Mouse (Mus musculus) kidney, adult 2 months (tissue): ENCODE measurements around the gene Def6. TPM values are rescaled to one million over a fixed set of nuclear protein-coding genes. Genes with fewer than 3 reads are reported as not detected.

Experiments used
- DNase-seq: peaks from one replicate; pipeline ENCODE4 v3.0.0; 2021
- H3K27ac ChIP-seq: fragments of 200-500 bp; 2 replicates; pipeline ENCODE4 v1.5.1; 2012; ENCODE audit warnings: low read depth, low read length, control low read depth, inconsistent platforms; ENCODE audit not compliant: insufficient read depth
- H3K27me3 ChIP-seq: fragments of 200-500 bp; replicated peaks from 2 replicates; pipeline ENCODE4 v1.6.1; 2012; ENCODE audit warnings: mild to moderate bottlenecking, moderate library complexity, low read length, inconsistent platforms; ENCODE audit not compliant: control insufficient read depth, insufficient read depth
- H3K36me3 ChIP-seq: fragments of 200-500 bp; 2 replicates; pipeline ENCODE4 v1.6.1; 2012; ENCODE audit warnings: mild to moderate bottlenecking, moderate library complexity, low read length, inconsistent platforms; ENCODE audit not compliant: control insufficient read depth, insufficient read depth
- H3K4me1 ChIP-seq: fragments of 200-500 bp; 2 replicates; pipeline ENCODE4 v1.6.1; 2011; ENCODE audit warnings: low read length; ENCODE audit not compliant: control insufficient read depth, insufficient read depth
- H3K4me3 ChIP-seq: fragments of 200-500 bp; 2 replicates; pipeline ENCODE4 v1.5.1; 2011; ENCODE audit warnings: mild to moderate bottlenecking, low read depth, low read length, control low read depth; ENCODE audit not compliant: insufficient read depth
- CTCF ChIP-seq: fragments of 200-500 bp; conservative IDR thresholded peaks from 2 replicates; pipeline ENCODE4 v1.5.1; 2011; ENCODE audit warnings: low read depth, mild to moderate bottlenecking, control low read depth, low read length, moderate library complexity, mixed read lengths; ENCODE audit not compliant: insufficient read depth, insufficient read length
- POLR2A ChIP-seq: fragments of 200-500 bp; IDR thresholded peaks from one replicate; pipeline ENCODE4 v1.6.1; 2011; ENCODE audit warnings: low read depth, low read length, control low read depth
- WGBS: fragments of 180-500 bp; shearing (Covaris S2); methylation state at CpG from one replicate; pipeline ENCODE4 v1.1.7; 2018; 5-methylcytosine and 5-hydroxymethylcytosine counted together
- polyA plus RNA-seq: library from polyadenylated mRNA; depleted of rRNA; stranded (reverse); fragments of >200 nt; gene quantifications from 2 replicates; pipeline ENCODE4 v1.2.3, GENCODE M21; 2012

The Def6 gene
- polyA plus RNA-seq, 1 experiment, result 7.5 TPM

GRCm38 (mm10) chr17:28252281-28252648 is 44.7 kb downstream of the Def6 start:
- Histone ChIP-seq H3K4me3 (no peak overlapping the region), H3K36me3 (no peaks in the 10 kb centered on the region), H3K4me1 (peaks cover 11% of the 10 kb centered on the region; the same call in 1 of the 2 replicates), H3K27me3 (no peaks in the 10 kb centered on the region), H3K27ac (no peak overlapping the region)
- WGBS, result 57% methylated on average over 5 of the region's 5 CpGs
- TF ChIP-seq POLR2A, result no peak
- TF ChIP-seq CTCF, result no peak
- DNase-seq, result no peak

DNA sequence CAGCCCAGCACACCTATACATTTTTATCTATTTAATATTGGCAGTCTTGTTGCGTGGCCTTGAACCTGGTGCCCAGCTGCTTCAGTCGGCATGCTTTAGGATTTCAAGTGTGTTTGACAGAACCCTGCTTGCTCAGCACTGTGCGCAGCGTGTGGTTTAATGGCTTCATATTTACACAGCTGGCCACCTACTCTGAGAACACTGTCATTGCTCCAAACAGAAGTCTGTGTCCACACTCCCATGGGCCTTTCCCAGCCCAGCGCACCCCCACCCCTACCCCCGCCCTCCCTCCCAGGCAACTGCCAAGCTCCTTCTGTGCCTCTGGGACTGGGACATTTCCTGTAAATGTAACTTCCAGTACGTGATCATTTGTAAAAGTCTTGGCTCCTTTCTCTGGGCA is 45.6 kb downstream of the Def6 start:
- TF ChIP-seq CTCF, result no peak
- no peak for TF ChIP-seq POLR2A
- Histone ChIP-seq H3K4me1 (0 out of 2 replicates have a peak, but pooled peaks cover 6% of the 10 kb centered on the region), H3K4me3 (no peak overlapping the region), H3K27ac (no peak overlapping the region), H3K27me3 (no peaks in the 10 kb centered on the region), H3K36me3 (no peaks in the 10 kb centered on the region)
- WGBS, result 69% methylated on average over 7 of the region's 7 CpGs
- DNase-seq, result peak; percentile 44

DNA sequence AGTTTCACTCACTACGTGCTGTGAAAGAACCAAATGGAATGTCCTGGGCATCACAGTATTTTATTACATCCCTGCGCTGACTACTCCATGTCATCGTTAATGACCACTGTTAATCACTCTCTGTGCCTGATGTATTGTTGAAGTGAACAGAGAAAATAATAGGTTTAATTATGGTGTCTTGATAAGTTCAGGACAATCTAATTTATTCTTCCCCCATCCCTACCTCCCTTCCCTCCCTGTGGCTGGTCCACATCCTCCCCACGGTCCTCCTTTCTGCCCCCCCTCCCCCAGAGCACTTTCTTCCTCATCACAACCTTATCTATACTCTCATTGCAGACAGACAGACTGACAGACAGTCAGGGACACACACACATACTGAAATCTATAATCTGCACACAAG is 47.2 kb downstream of the Def6 start:
- Histone ChIP-seq H3K4me3 (no peak overlapping the region), H3K4me1 (0 out of 2 replicates have a peak, but pooled peaks cover 6% of the 10 kb centered on the region), H3K27ac (no peak overlapping the region), H3K36me3 (no peaks in the 10 kb centered on the region), H3K27me3 (no peaks in the 10 kb centered on the region)
- 62% methylated on average over 4 of the region's 4 CpGs for WGBS
- TF ChIP-seq POLR2A (no peak), CTCF (no peak)
- DNase-seq, result no peak

GRCm38 (mm10) chr17:28255651-28256050 is 48.1 kb downstream of the Def6 start:
- Histone ChIP-seq H3K4me3 (no peak overlapping the region), H3K36me3 (no peaks in the 10 kb centered on the region), H3K27me3 (no peaks in the 10 kb centered on the region), H3K27ac (no peak overlapping the region), H3K4me1 (0 out of 2 replicates have a peak, but pooled peaks cover 6% of the 10 kb centered on the region)
- TF ChIP-seq CTCF (no peak), POLR2A (no peak)
- 48% methylated on average over 5 of the region's 5 CpGs for WGBS
- DNase-seq, result no peak

DNA sequence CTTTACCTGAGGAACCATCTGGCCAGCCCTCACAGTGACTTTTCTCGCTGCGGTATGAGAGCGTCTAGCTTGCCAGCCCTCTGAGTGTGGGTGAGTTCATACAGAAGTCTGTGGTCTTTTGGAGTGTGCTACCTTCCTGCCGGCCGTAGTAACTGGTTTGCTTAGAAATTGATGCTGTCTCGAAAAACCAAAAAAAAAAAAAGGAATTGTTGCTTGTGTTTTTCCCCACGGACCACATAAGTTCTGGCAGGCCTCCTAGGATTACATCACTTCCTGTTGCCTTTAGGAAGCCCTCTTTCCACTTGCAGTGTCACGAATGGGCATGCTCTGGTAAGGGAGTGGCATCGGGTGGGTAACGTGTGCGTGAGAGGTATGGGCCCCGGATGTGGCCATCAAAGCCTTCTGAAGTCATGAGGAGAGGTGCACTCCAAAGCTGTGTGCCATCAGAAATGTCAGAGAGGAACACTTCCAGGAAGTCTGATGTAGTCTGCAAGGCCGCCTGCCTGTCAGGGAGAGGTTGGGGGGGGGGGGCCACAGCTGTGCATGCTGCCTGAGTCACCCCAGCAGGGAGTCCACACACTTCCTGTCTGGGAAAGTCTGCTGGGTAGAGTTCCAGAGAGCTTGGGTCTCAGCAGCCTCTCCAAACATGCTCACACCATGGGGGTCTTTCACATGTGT is 49.2 kb downstream of the Def6 start:
- H3K4me3 ChIP-seq, result peak overlapping the region; percentile 25; the same call in 1 of the 2 replicates
- DNase-seq, result peak; percentile 76
- 0 out of 2 replicates have a peak, but pooled peaks cover 6% of the 10 kb centered on the region for H3K4me1 ChIP-seq
- H3K27me3 ChIP-seq, result no peaks in the 10 kb centered on the region
- peak overlapping the region; percentile 73; the same call in 1 of the 2 replicates for H3K27ac ChIP-seq
- H3K36me3 ChIP-seq, result no peaks in the 10 kb centered on the region
- TF ChIP-seq POLR2A, result no peak
- no peak for TF ChIP-seq CTCF
- 50% methylated on average over 13 of the region's 13 CpGs for WGBS

GRCm38 (mm10) chr17:28258325-28258724 is 50.7 kb downstream of the Def6 start:
- H3K4me3 ChIP-seq, result no peak overlapping the region
- TF ChIP-seq POLR2A (no peak), CTCF (no peak)
- no peak for DNase-seq
- H3K27ac ChIP-seq, result no peak overlapping the region
- no peaks in the 10 kb centered on the region for H3K36me3 ChIP-seq
- 0 out of 2 replicates have a peak, but pooled peaks cover 6% of the 10 kb centered on the region for H3K4me1 ChIP-seq
- 84% methylated on average over 9 of the region's 9 CpGs for WGBS
- no peaks in the 10 kb centered on the region for H3K27me3 ChIP-seq

DNA sequence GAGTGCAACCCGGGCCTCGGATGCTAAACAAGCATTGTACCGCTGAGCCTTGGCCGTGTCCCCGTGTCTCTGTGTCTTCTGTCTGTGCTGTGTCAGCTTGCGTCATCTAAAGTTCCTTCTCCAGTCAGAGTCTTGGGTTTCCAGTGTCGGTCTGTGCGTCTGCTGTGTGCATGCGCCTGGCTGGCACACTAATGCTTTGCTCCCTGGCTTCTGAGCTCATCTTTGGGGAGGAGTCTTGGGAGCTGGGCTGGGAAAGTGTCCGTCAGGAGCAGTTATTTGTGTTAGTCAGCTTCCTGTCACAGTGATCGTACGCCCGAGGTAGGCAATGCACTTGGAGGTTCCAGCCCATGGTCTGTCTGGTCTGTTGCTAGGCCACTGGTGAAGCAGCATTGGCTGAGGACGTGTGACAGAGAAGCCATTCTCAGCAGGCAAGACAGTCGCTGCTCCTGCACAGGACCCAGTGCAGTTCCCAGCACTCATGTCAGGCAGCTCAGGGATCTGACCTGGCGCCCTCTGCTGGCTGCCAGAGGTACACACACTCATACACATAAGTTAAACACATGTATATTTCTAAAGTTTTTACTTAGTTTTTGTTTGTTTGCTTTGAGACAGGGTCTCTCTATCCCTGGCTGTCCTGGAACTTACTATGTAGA is 52.4 kb downstream of the Def6 start:
- no peak for TF ChIP-seq POLR2A
- peak; percentile 67 for TF ChIP-seq CTCF
- Histone ChIP-seq H3K4me1 (0 out of 2 replicates have a peak, but pooled peaks cover 6% of the 10 kb centered on the region), H3K27ac (no peak overlapping the region), H3K27me3 (no peaks in the 10 kb centered on the region), H3K4me3 (no peak overlapping the region), H3K36me3 (no peaks in the 10 kb centered on the region)
- no peak for DNase-seq
- WGBS, result 90% methylated on average over 16 of the region's 16 CpGs
